Comparison of ENCODE assay signal across 14 mouse cellular contexts in the genomic region with DNA sequence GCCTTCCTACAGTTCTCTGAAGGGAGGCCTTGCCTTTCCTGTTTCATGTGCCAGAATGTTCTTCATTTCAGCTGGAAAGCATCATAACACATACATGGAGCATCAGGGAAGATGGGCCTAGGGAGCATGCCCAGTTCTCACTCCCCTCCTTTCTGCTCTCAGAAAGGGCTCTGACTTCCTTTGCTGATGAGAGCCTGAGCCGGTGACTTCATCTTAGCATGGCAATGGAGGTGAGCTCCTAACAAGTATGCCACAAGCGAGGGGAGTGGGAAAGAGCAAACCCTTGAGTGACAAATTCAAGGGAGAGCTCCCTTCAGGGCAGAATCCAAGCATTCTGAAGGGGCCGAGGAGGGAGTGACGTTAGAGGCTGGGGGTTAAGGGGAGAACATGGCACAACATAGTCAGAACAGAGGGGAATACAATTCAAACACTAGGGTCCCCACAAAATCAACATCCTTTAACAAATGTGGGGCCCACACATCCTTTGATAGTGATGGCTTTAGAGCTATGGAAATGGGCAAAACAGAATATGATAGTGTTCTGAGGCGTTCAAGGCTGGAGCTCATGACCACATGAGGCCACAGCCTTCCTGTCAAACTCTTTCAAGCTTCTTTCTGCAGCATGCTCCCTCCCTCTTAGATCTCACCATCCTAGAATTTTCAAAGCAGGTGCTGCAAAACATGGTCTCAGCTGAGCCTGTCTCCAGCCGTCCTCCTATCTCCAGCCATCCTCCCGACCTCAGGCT.
"Had no signal": no experiment of that assay in that cellular context is flagged by ENCODE, and none has a peak within 500 bp of the region (broad histone marks: within the 10 kb centered on the region; RNA-seq: fewer than 3 reads in every experiment).

No protein-coding gene starts in this region.

- H3K36me3 ChIP-seq: limb, embryonic 12.5 days; liver, embryonic 13.5 days; lung, embryonic 15.5 days; midbrain, embryonic 13.5 days; neural tube, embryonic 15.5 days had no signal

- H3K27ac ChIP-seq: layer of hippocampus, adult 2 months; limb, embryonic 12.5 days; liver, embryonic 13.5 days; lung, embryonic 15.5 days; midbrain, embryonic 13.5 days; neural tube, embryonic 15.5 days had no signal

- H3K4me3 ChIP-seq: layer of hippocampus, adult 2 months; limb, embryonic 12.5 days; liver, embryonic 13.5 days; lung, embryonic 15.5 days; midbrain, embryonic 13.5 days; neural tube, embryonic 15.5 days had no signal

- H3K4me1 ChIP-seq: limb, embryonic 12.5 days; liver, embryonic 13.5 days; lung, embryonic 15.5 days; midbrain, embryonic 13.5 days had no signal

- DNase-seq: kidney, adult 18-20 months; kidney, postnatal 10 days; kidney, postnatal 4 days; liver; liver, embryonic 13.5 days; liver, postnatal 0 days; lung, postnatal 14 days; right cerebral cortex, adult 18-20 months; right cerebral cortex, postnatal 25 days had no signal

- H3K9me3 ChIP-seq: limb, embryonic 12.5 days; liver, embryonic 13.5 days; lung, embryonic 15.5 days; midbrain, embryonic 13.5 days; neural tube, embryonic 15.5 days had no signal

- H3K27me3 ChIP-seq: liver, embryonic 13.5 days; lung, embryonic 15.5 days; midbrain, embryonic 13.5 days; neural tube, embryonic 15.5 days had no signal
